Mouse (Mus musculus): ENCODE data around the gene Itga1.

- TF ChIP-seq CTCF (IDR thresholded peaks at IDR 0.05): no peak
- TF ChIP-seq EP300 (IDR thresholded peaks at IDR 0.05): no peak
These were observed 40.3 kb upstream of the Itga1 start for GRCm38 (mm10) chr13:115142066-115142465.
